Mouse (Mus musculus) limb, embryonic 12.5 days (tissue): ENCODE measurements around the gene Cdk19. TPM values are rescaled to one million over a fixed set of nuclear protein-coding genes. Genes with fewer than 3 reads are reported as not detected.

Source experiments
- ATAC-seq: fragments of 200-750 bp; cut with Nextera tagmentation; 2 replicates; pipeline ENCODE4 v1.8.0; 2017; ENCODE audit warnings: low read depth, moderate TSS enrichment; ENCODE audit not compliant: insufficient number of reproducible peaks, insufficient read depth, low FRiP score, low TSS enrichment
- H3K27ac ChIP-seq: fragments of 300-500 bp; sonication (generic); 2 replicates; pipeline ENCODE4 v1.5.1; 2016; ENCODE audit warnings: mild to moderate bottlenecking, moderate library complexity
- H3K27me3 ChIP-seq: fragments of 300-500 bp; sonication (generic); 2 replicates; pipeline ENCODE4 v1.6.1; 2016; ENCODE audit warnings: mild to moderate bottlenecking, moderate library complexity
- H3K36me3 ChIP-seq: fragments of 300-500 bp; sonication (generic); 2 replicates; pipeline ENCODE4 v1.6.1; 2016; ENCODE audit warnings: mild to moderate bottlenecking, moderate library complexity
- H3K4me1 ChIP-seq: fragments of 300-500 bp; sonication (generic); replicated peaks from 2 replicates; pipeline ENCODE4 v1.6.1; 2016
- H3K4me2 ChIP-seq: fragments of 300-500 bp; sonication (generic); 2 replicates; pipeline ENCODE4 v1.6.1; 2016; ENCODE audit warnings: mild to moderate bottlenecking, moderate library complexity
- H3K4me3 ChIP-seq: fragments of 300-500 bp; sonication (generic); replicated peaks from 2 replicates; pipeline ENCODE4 v1.5.1; 2016; ENCODE audit warnings: mild to moderate bottlenecking
- H3K9ac ChIP-seq: fragments of 300-500 bp; sonication (generic); replicated peaks from 2 replicates; pipeline ENCODE4 v1.6.1; 2016; ENCODE audit warnings: mild to moderate bottlenecking, moderate library complexity
- H3K9me3 ChIP-seq: fragments of 300-500 bp; sonication (generic); 2 replicates; pipeline ENCODE4 v1.6.1; 2016; ENCODE audit warnings: mild to moderate bottlenecking, moderate library complexity
- WGBS: fragments of 180-500 bp; shearing (Covaris S2); methylation state at CpG from one replicate; pipeline ENCODE4 v1.1.7; 2016; 5-methylcytosine and 5-hydroxymethylcytosine counted together
- polyA plus RNA-seq: library from polyadenylated mRNA; unstranded; fragments of >200 nt; fragmentation: Nextera tagmentation; extraction: Ambion mirVana; gene quantifications from 2 replicates; pipeline ENCODE4 v1.2.1, GENCODE M21; 2016

Gene Cdk19
- polyA plus RNA-seq, 1 experiment from 2014 or later, result 15.7 TPM

GRCm38 (mm10) chr10:40371184-40371913 lies 32.0 kb downstream of the Cdk19 start:
- no peak overlapping the region for H3K9ac ChIP-seq
- H3K4me2 ChIP-seq, result no peak overlapping the region
- H3K4me1 ChIP-seq, result peaks cover 41% of the 10 kb centered on the region
- H3K27me3 ChIP-seq, result no peaks in the 10 kb centered on the region
- H3K9me3 ChIP-seq, result no peaks in the 10 kb centered on the region
- 57% methylated on average over 8 of the region's 8 CpGs for WGBS
- no peak for ATAC-seq
- peak overlapping the region; percentile 83 for H3K27ac ChIP-seq
- H3K4me3 ChIP-seq, result no peak overlapping the region
- H3K36me3 ChIP-seq, result no peaks in the 10 kb centered on the region

- WGBS, result 46% methylated on average over 11 of the region's 11 CpGs
- Histone ChIP-seq H3K27ac (peak overlapping the region; percentile 83), H3K9ac (no peak overlapping the region), H3K9me3 (no peaks in the 10 kb centered on the region), H3K27me3 (no peaks in the 10 kb centered on the region), H3K4me1 (peaks cover 41% of the 10 kb centered on the region), H3K4me3 (no peak overlapping the region), H3K36me3 (no peaks in the 10 kb centered on the region), H3K4me2 (peak overlapping the region; percentile 17; the same call in 1 of the 2 replicates)
- ATAC-seq, result no peak; the same call in 1 of the 2 replicates
Measured at GRCm38 (mm10) chr10:40371914-40372675, 32.7 kb downstream of the Cdk19 start.

DNA sequence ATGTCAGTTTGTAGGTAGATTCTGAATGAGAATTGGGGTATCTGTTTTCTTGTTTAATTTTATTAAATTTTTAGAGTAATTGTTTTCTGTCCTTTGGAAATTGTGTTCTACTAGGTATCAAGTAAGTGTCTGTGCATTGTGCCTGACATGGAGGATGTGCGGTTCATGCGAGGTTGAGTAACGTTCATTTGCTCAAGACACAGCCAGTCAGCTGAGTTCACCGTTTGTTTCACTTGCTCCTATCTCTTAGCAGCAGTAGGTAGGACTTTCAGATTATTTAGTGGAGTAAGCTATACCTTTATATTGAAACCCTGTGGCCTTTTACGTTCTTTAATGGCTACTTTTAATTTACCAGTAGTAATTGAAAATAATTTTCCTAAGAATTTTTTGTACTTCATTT lies 34.4 kb downstream of the Cdk19 start:
- no peaks in the 10 kb centered on the region for H3K9me3 ChIP-seq
- peaks cover 30% of the 10 kb centered on the region for H3K4me1 ChIP-seq
- whole genome bisulfite sequencing, result 94% methylated on average over 5 of the region's 5 CpGs
- no peak overlapping the region for H3K27ac ChIP-seq
- ATAC-seq, result no peak
- H3K36me3 ChIP-seq, result no peaks in the 10 kb centered on the region
- H3K9ac ChIP-seq, result no peak overlapping the region
- no peaks in the 10 kb centered on the region for H3K27me3 ChIP-seq
- H3K4me2 ChIP-seq, result no peak overlapping the region
- H3K4me3 ChIP-seq, result no peak overlapping the region

DNA sequence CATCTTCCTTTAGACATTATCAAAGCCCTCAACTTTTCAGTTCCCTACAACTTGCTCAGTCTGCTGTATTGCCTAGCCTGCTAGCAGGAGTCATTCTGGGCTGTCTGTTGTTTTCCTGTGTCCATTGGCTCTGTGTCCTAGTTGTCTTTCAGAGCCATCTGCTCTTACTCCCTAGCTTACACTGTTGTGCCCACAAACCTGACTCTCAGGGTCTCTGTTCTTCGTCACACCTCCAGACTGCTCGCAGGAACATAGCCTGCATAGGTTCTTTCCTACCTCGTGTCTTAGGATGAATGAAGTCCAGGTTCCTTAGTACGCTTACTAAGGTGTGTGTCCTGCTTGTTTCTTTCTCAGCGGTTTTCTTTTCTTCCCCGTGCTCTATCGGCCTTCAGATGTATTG lies 35.5 kb downstream of the Cdk19 start:
- no peak overlapping the region for H3K9ac ChIP-seq
- no peak overlapping the region for H3K27ac ChIP-seq
- H3K9me3 ChIP-seq, result no peaks in the 10 kb centered on the region
- H3K4me2 ChIP-seq, result no peak overlapping the region
- no peaks in the 10 kb centered on the region for H3K27me3 ChIP-seq
- no peaks in the 10 kb centered on the region for H3K36me3 ChIP-seq
- H3K4me1 ChIP-seq, result peaks cover 26% of the 10 kb centered on the region
- H3K4me3 ChIP-seq, result no peak overlapping the region
- WGBS, result 83% methylated on average over 7 of the region's 7 CpGs
- ATAC-seq, result no peak

DNA sequence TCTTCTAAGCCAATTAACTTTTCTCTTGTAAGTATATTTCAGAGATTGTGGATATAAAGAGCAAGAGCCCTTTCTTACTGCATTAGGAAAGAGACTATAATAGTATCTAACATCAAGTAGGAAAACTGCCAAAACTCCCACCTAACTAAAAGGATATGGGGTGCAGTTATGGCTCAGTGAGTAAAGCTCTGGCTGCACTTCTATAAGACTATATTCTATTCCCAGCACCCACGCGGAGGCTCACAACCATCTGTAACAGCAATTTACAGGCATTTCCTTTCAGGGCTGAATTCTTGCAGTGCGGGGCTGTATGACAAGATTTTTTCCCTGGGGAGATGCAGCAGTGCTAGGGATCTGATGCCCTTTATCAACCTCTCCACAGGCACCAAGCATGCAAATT lies 36.9 kb downstream of the Cdk19 start:
- no peak overlapping the region for H3K9ac ChIP-seq
- H3K27ac ChIP-seq, result no peak overlapping the region
- H3K4me2 ChIP-seq, result no peak overlapping the region
- 83% methylated on average over 3 of the region's 3 CpGs for WGBS
- H3K36me3 ChIP-seq, result no peaks in the 10 kb centered on the region
- no peak overlapping the region for H3K4me3 ChIP-seq
- no peak for ATAC-seq
- no peaks in the 10 kb centered on the region for H3K9me3 ChIP-seq
- H3K27me3 ChIP-seq, result no peaks in the 10 kb centered on the region
- H3K4me1 ChIP-seq, result peaks cover 20% of the 10 kb centered on the region

GRCm38 (mm10) chr10:40378284-40378683 lies 38.9 kb downstream of the Cdk19 start:
- Histone ChIP-seq H3K27me3 (no peaks in the 10 kb centered on the region), H3K4me3 (no peak overlapping the region), H3K36me3 (no peaks in the 10 kb centered on the region), H3K9ac (no peak overlapping the region), H3K9me3 (no peaks in the 10 kb centered on the region), H3K4me1 (peaks cover 5% of the 10 kb centered on the region), H3K27ac (no peak overlapping the region), H3K4me2 (no peak overlapping the region)
- WGBS, result 90% methylated on average over 4 of the region's 4 CpGs
- ATAC-seq, result no peak

- no peak for ATAC-seq
- Histone ChIP-seq H3K9me3 (no peaks in the 10 kb centered on the region), H3K4me1 (peaks cover 5% of the 10 kb centered on the region), H3K27ac (no peak overlapping the region), H3K27me3 (no peaks in the 10 kb centered on the region), H3K4me3 (no peak overlapping the region), H3K36me3 (no peaks in the 10 kb centered on the region), H3K9ac (no peak overlapping the region), H3K4me2 (no peak overlapping the region)
- WGBS, result 48% methylated on average over 1 of the region's 1 CpGs
Measured at GRCm38 (mm10) chr10:40379682-40380081, 40.3 kb downstream of the Cdk19 start.

DNA sequence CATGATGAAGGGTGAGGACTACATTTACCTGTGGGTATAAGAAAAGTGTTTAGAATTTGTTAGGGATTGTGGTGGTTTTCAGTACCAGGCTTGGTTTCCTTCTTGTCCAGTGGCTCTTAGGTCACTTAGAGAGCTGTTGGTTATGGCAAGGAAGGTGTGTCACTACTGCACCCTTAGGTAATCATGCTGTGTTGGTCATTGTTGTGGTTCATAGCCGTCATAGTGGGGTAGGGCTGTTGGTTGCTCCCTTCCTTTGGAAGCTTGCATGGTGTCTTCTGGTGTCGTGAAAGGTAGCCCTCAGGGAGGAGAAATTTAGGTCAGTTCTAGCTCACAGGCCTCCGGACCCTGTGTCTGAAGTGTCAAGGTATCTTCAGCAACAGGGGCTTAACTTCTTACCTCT lies 46.0 kb downstream of the Cdk19 start:
- 90% methylated on average over 3 of the region's 3 CpGs for WGBS
- Histone ChIP-seq H3K4me3 (no peak overlapping the region), H3K36me3 (no peaks in the 10 kb centered on the region), H3K9ac (no peak overlapping the region), H3K27ac (no peak overlapping the region), H3K27me3 (no peaks in the 10 kb centered on the region), H3K4me2 (no peak overlapping the region), H3K4me1 (no peaks in the 10 kb centered on the region), H3K9me3 (no peaks in the 10 kb centered on the region)
- ATAC-seq, result no peak

DNA sequence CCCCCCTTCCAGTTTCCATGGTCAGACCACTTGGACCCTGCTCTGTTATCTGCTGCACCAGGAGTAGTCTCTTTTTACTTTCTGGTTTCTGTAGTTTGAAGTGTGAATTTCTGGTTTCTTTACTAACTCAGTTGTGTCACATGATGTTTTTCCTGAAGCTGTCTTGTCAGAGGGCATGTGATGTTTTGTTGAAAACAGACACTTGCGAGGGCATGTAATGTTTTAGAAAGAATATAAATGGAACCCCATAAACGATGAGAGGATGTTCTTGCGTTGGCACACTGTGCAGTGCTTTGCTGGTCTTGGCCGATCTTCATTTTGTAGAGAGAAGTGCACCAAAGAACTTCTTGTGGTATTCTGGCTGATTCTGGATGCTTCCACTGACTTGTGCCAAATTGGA lies 46.8 kb downstream of the Cdk19 start:
- H3K9me3 ChIP-seq, result no peaks in the 10 kb centered on the region
- H3K27me3 ChIP-seq, result no peaks in the 10 kb centered on the region
- H3K27ac ChIP-seq, result no peak overlapping the region
- no peak overlapping the region for H3K4me2 ChIP-seq
- H3K4me3 ChIP-seq, result no peak overlapping the region
- ATAC-seq, result no peak
- H3K36me3 ChIP-seq, result 0 out of 2 replicates have a peak, but pooled peaks cover under 1% of the 10 kb centered on the region
- no peak overlapping the region for H3K9ac ChIP-seq
- no peaks in the 10 kb centered on the region for H3K4me1 ChIP-seq
- 95% methylated on average over 4 of the region's 4 CpGs for WGBS

DNA sequence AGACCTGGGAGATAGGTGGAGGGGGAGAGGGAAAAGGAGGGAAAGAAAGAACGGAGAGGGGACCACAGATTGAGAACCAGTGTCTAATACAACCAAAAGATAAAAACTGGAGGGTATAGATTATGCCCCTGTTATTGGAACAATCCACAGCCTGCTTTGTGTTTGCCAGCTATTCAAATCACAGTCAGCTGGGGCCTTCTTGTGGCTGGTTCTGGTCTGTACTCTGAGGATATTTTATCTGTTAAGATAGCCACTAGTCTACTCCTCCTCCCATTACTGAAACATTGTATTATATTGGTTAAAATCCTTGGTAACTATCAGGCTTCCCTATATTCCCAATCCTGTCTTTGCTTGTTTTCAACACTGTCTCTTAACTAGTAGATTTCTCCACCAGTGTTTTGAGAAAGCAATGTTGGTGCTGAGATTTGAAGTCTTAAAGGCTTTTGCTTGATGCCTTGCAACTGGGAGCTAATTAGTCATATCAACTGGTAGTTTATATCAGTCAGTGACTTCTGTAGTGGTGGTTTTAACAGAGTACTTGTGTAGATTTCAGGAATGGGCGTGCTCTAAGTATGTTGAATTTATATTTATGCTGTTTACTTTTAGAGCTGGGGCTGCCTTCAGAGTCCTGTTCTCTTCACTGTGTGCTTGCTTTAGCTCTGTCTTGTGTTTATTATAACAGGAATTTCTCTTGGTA lies 54.2 kb downstream of the Cdk19 start:
- Histone ChIP-seq H3K4me3 (no peak overlapping the region), H3K36me3 (peaks cover 12% of the 10 kb centered on the region), H3K4me2 (no peak overlapping the region), H3K4me1 (peaks cover 3% of the 10 kb centered on the region; the same call in 1 of the 2 replicates), H3K27ac (no peak overlapping the region), H3K9ac (no peak overlapping the region), H3K9me3 (no peaks in the 10 kb centered on the region), H3K27me3 (no peaks in the 10 kb centered on the region)
- WGBS, result 88% methylated on average over 2 of the region's 2 CpGs
- no peak for ATAC-seq

DNA sequence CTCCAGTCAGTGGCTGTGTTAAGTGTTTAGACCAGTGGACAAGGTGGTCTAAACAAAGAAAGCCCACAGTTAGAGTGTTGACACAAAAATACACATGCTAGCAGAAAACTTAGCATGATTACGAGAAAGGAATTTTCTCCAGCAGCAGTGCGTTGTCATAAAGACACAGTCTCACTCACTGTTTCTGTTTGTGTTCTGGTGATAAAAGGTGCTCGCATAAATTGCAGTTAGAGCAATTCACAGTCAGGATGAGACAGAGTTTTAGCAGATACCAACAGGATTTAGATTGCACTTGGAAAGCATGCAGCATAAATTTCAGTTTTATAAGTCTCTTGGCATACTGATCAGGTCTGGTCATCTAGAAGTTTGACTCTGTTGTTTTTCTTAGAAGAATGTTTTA lies 59.5 kb downstream of the Cdk19 start:
- Histone ChIP-seq H3K27ac (peak overlapping the region; percentile 64; the same call in 1 of the 2 replicates), H3K9ac (no peak overlapping the region), H3K4me2 (no peak overlapping the region), H3K36me3 (peaks cover 16% of the 10 kb centered on the region), H3K4me1 (no peaks in the 10 kb centered on the region; the same call in 1 of the 2 replicates), H3K4me3 (no peak overlapping the region), H3K9me3 (no peaks in the 10 kb centered on the region), H3K27me3 (no peaks in the 10 kb centered on the region)
- 77% methylated on average over 3 of the region's 3 CpGs for WGBS
- ATAC-seq, result no peak
